Mouse (Mus musculus): Measurements from ENCODE around the gene Nupr1.
A peak's percentile ranks its signal among the peaks of the same experiment; 100 is the strongest.
"Not testable (repeated sequence)": the region's sequence is repeated elsewhere in the genome, so short reads cannot be mapped to it uniquely, and the experiment has no call there.

DNA sequence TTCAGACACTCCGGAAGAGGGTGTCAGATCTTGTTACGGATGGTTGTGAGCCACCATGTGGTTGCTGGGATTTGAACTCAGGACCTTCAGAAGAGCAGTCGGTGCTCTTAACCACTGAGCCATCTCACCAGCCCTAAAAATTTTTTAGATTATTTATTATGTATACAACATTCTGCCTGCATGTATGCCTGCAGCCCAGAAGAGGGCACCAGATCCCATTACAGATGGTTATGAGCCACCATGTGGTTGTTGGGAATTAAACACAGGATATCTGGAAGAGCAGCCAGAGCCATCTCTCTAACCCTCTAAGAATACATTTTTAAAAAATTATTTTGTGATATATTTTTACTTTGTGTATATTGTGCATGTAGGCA lies 12.6 kb upstream of the Nupr1 start:
- peak; percentile 50 for TF ChIP-seq CTCF (IDR thresholded peaks at IDR 0.05; ENCODE audit: low read depth, low read length)
- not testable (repeated sequence) for TF ChIP-seq POLR2A (IDR thresholded peaks at IDR 0.05; ENCODE audit: extremely low read depth, insufficient read depth, low read length)

All from liver, adult 2 months (tissue).